Mouse (Mus musculus): ENCODE results near the gene Epha4. TPM values are rescaled to one million over a fixed set of nuclear protein-coding genes. Genes with fewer than 3 reads are reported as not detected.
A peak's percentile ranks its signal among the peaks of the same experiment; 100 is the strongest.

Epha4 gene
- polyA plus RNA-seq, 1 experiment from 2014 or later, result 59.5 TPM

DNA sequence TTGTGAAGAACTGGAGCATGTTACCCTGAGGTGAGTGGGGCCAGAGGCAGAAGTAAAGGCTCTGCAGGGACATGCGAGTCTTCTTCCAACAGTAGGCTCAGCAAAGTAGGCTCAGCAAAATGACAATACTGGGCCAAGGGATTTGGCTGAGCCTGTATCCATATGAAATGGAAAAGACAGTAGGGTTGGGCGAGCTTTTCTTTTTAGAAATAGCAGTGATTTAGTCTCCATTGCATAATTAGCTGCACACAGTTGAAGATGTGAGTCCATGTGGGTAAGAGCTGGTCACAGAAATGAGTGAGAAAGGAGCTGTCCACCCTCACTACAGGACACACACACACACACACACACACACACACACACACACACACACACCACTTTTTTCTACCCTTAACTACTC, 104.2 kb downstream of the Epha4 start:
- Histone ChIP-seq H3K4me2 (replicated peaks) (no peak overlapping the region), H3K36me3 (0 out of 2 replicates have a peak, but pooled peaks cover 3% of the 10 kb centered on the region), H3K9me3 (no peaks in the 10 kb centered on the region), H3K27ac (no peak overlapping the region), H3K27me3 (no peaks in the 10 kb centered on the region), H3K4me1 (peaks cover 23% of the 10 kb centered on the region), H3K9ac (no peak overlapping the region), H3K4me3 (no peak overlapping the region)
- no peak for ATAC-seq (ENCODE audit: low FRiP score, low read depth)
- WGBS, result 94% methylated on average over 2 of the region's 2 CpGs

DNA sequence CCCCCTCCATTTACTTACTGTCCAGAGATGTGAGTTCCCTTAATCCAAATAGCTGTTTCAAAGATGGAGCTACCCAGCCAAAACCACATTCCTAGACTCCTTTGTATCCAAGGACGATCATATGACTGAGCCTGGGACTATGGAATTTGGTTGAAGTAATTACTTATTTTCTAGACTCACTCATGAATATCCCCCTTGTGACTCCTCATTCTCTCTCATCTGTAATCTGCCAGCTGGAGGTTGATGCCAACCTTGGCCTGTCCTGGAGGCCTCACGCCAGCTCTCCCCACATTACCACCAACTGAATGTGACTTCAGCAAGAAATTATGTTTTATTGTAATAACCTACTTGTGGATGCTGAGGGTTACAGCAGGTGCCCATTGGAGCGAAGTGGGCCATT, 104.7 kb downstream of the Epha4 start:
- no peak for ATAC-seq (ENCODE audit: low FRiP score, low read depth)
- Histone ChIP-seq H3K4me1 (peaks cover 27% of the 10 kb centered on the region), H3K4me3 (no peak overlapping the region), H3K27me3 (no peaks in the 10 kb centered on the region), H3K36me3 (0 out of 2 replicates have a peak, but pooled peaks cover 3% of the 10 kb centered on the region), H3K9ac (no peak overlapping the region), H3K9me3 (no peaks in the 10 kb centered on the region), H3K4me2 (replicated peaks) (no peak overlapping the region), H3K27ac (no peak overlapping the region)
- 89% methylated on average over 3 of the region's 3 CpGs for WGBS

DNA sequence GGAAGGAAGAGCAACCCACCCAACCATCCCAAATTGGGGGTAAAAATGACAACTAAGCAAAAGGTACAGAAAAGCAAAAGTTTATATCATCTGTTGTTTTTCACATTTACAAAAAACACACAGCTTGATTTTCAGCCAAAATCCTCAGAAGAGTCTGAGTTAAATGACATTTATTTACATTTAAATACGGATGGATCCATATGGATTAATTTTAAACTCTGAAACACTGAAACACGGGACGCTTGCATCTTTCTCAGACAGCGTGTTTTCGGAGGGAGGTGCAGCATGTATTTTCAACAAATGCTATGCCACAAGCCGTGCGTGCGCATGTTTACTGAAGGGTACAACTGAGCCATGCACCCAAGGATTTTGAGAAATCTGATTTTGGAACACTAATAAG, 105.4 kb downstream of the Epha4 start:
- Histone ChIP-seq H3K9me3 (no peaks in the 10 kb centered on the region), H3K4me1 (peaks cover 34% of the 10 kb centered on the region), H3K4me3 (no peak overlapping the region), H3K4me2 (replicated peaks) (no peak overlapping the region), H3K27ac (no peak overlapping the region), H3K9ac (no peak overlapping the region), H3K36me3 (0 out of 2 replicates have a peak, but pooled peaks cover 3% of the 10 kb centered on the region), H3K27me3 (no peaks in the 10 kb centered on the region)
- no peak for ATAC-seq (ENCODE audit: low FRiP score, low read depth)
- 95% methylated on average over 8 of the region's 8 CpGs for WGBS

DNA sequence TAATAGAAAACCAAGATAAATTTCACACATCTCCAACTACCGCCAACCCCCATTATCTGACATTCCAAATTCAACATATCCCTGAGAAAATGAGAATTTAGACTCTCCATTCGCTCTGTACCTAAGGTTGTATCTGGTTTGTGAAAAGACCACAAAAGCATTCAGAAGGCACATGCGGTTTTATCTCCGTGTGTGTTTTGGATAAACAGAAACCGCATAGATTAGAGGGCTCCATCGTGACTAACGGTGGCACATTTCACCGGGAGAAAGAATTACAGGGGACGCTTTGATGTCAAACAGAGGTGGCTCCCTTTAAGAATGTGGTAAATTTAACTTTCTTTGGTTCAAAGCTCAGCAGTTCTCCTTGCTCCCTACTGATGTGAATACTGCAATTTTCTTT, 107.5 kb downstream of the Epha4 start:
- 25% methylated on average over 9 of the region's 9 CpGs for WGBS
- Histone ChIP-seq H3K4me3 (no peak overlapping the region), H3K4me1 (peaks cover 54% of the 10 kb centered on the region), H3K27ac (no peak overlapping the region), H3K9ac (no peak overlapping the region), H3K4me2 (replicated peaks) (no peak overlapping the region), H3K36me3 (0 out of 2 replicates have a peak, but pooled peaks cover 3% of the 10 kb centered on the region), H3K9me3 (no peaks in the 10 kb centered on the region), H3K27me3 (no peaks in the 10 kb centered on the region)
- no peak for ATAC-seq (ENCODE audit: low FRiP score, low read depth)

DNA sequence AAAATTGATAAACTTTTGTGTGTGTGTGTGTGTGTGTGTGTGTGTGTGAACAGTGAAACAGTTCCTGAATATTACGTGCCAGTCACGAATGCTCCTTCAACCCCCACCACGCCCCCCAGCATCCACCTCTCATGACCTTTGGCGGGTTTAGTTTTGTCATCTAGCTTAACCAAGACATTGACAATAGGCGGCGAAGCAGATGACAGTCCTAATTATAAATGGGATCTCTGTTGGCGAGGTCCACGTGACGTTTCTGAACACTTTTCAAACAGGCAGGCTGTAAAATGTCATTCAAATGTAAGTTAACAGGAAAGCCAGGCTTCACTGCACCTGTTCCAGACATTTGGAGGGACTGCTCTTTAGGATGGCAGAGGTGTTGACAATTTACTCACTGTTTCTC, 108.3 kb downstream of the Epha4 start:
- no peak overlapping the region for H3K4me3 ChIP-seq
- H3K9ac ChIP-seq, result no peak overlapping the region
- 67% methylated on average over 9 of the region's 9 CpGs for WGBS
- no peak overlapping the region for H3K4me2 ChIP-seq (replicated peaks)
- no peaks in the 10 kb centered on the region for H3K27me3 ChIP-seq
- H3K4me1 ChIP-seq, result peaks cover 58% of the 10 kb centered on the region
- H3K27ac ChIP-seq, result no peak overlapping the region
- H3K9me3 ChIP-seq, result no peaks in the 10 kb centered on the region
- H3K36me3 ChIP-seq, result 0 out of 2 replicates have a peak, but pooled peaks cover 3% of the 10 kb centered on the region
- no peak for ATAC-seq (ENCODE audit: low FRiP score, low read depth)

DNA sequence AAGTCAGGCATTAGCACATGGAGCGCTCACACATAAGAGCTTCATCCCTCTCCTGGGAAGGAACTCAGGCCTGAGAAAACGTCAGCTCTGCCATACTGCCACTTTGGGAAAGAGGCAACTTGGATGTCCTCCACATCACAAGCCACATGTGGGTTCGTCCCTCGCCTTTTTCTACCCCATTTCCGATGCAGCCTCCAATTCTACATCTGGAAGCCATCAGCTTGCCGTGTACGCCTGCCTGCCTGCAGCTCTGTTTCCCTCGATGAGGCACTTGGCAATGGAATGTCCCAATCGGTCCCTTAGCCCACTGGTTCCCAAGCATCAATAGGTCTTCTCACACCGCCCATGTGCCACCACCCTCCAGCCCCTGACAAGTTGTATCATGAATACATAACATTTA, 110.4 kb downstream of the Epha4 start:
- 31% methylated on average over 10 of the region's 10 CpGs for WGBS
- H3K4me3 ChIP-seq, result no peak overlapping the region
- peak overlapping the region; percentile 44; the same call in 1 of the 2 replicates for H3K27ac ChIP-seq
- H3K4me2 ChIP-seq (replicated peaks), result 0 out of 2 replicates have a peak overlapping the region, but pooled peaks have one; percentile 16
- peaks cover 60% of the 10 kb centered on the region for H3K4me1 ChIP-seq
- no peaks in the 10 kb centered on the region for H3K27me3 ChIP-seq
- H3K9ac ChIP-seq, result no peak overlapping the region
- no peak for ATAC-seq (ENCODE audit: low FRiP score, low read depth)
- H3K36me3 ChIP-seq, result peaks cover 2% of the 10 kb centered on the region; the same call in 1 of the 2 replicates
- H3K9me3 ChIP-seq, result no peaks in the 10 kb centered on the region

DNA sequence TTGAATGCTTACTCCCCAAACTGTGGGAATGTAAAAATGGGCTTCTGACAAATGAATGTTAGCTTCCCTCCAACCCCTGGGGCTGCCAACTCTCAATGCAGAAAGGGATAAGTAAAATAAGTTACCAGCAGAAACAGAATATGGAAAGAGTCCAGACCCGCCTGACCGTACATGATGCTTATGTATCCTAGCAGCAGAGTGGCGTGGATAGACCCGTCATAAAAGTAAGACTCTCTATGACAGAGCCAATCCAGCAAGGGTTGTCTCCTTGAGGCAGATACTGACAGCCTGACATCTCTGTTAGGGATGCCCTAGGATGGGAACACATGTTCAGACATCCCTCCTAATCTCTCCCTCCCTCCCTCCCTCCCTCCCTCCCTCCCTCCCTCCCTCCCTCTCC, 111.9 kb downstream of the Epha4 start:
- 54% methylated on average over 4 of the region's 4 CpGs for WGBS
- Histone ChIP-seq H3K36me3 (peaks cover 18% of the 10 kb centered on the region), H3K27me3 (no peaks in the 10 kb centered on the region), H3K9ac (no peak overlapping the region), H3K4me2 (replicated peaks) (no peak overlapping the region), H3K27ac (no peak overlapping the region), H3K9me3 (no peaks in the 10 kb centered on the region), H3K4me3 (no peak overlapping the region), H3K4me1 (peaks cover 53% of the 10 kb centered on the region)
- peak; percentile 21; the same call in 1 of the 2 replicates for ATAC-seq (ENCODE audit: low FRiP score, low read depth)

DNA sequence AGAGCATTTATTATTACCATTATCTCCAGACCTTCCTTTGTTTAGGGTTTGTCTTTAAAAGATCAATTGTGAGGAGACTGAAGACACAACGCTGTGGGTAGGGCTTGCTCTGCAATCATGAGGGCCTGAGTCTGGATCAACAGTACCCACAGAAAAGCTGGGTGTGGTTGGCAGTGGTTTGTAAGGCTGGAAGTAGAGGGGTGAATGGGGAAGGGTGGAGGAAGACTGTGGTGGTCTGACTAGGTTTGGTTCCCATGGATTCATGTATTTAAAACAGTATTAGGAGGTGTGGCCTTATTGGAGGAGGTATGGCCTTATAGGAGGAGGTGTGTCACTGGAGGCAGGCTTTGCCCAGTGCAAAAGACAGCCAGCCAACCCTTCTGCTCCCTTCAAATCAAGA, 113.4 kb downstream of the Epha4 start:
- WGBS, result 83% methylated on average over 1 of the region's 1 CpGs
- Histone ChIP-seq H3K27me3 (no peaks in the 10 kb centered on the region), H3K4me3 (no peak overlapping the region), H3K27ac (no peak overlapping the region), H3K36me3 (peaks cover 29% of the 10 kb centered on the region), H3K9me3 (no peaks in the 10 kb centered on the region), H3K4me1 (peaks cover 41% of the 10 kb centered on the region), H3K4me2 (replicated peaks) (no peak overlapping the region), H3K9ac (no peak overlapping the region)
- no peak for ATAC-seq (ENCODE audit: low FRiP score, low read depth)

DNA sequence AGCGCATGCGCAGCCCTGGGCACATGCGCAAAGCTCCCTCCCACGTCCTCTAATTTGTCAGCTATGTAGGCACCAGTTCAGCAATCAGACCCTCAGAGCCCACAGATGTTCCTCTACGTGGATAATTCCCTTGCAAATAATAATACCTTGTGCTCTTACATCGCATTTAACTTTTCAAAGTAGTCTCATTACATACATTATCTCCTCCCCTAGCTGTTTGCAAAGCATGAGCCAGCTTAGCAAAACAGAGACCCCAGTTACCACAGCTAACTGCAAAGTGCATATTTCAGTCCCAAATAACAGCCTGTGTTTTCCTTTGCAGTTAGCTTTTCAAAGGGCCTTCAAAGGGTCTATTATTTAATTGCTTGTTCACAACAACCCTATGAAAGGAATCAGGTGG, 123.3 kb downstream of the Epha4 start:
- ATAC-seq (ENCODE audit: low FRiP score, low read depth), result no peak
- Histone ChIP-seq H3K27me3 (no peaks in the 10 kb centered on the region), H3K4me1 (peaks cover 34% of the 10 kb centered on the region), H3K4me3 (no peak overlapping the region), H3K4me2 (replicated peaks) (no peak overlapping the region), H3K9ac (no peak overlapping the region), H3K27ac (no peak overlapping the region), H3K9me3 (no peaks in the 10 kb centered on the region), H3K36me3 (peaks cover 36% of the 10 kb centered on the region)
- 74% methylated on average over 6 of the region's 6 CpGs for WGBS

DNA sequence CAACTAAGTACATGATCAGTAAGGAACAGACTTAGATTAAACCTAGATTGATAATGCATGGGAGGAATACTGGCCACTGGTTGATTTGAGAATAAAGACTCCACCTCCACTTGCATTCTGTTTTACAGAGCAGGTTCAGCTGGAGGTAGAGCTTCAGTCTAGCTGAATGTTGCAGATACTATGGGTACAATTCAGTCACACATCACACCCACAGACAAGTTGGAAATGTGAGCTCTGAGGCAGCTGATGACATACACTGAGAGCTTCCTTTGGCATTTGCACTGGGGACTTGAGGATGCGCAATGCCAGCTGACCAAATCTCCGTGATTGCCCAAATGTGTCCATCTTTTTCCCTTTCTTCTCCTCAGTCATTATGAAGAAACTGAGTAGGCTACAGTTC, 125.8 kb downstream of the Epha4 start:
- Histone ChIP-seq H3K4me3 (no peak overlapping the region), H3K9me3 (no peaks in the 10 kb centered on the region), H3K4me2 (replicated peaks) (no peak overlapping the region), H3K36me3 (peaks cover 34% of the 10 kb centered on the region), H3K4me1 (peaks cover 49% of the 10 kb centered on the region), H3K27me3 (no peaks in the 10 kb centered on the region), H3K27ac (no peak overlapping the region), H3K9ac (no peak overlapping the region)
- whole genome bisulfite sequencing, result 94% methylated on average over 2 of the region's 2 CpGs
- no peak for ATAC-seq (ENCODE audit: low FRiP score, low read depth)

DNA sequence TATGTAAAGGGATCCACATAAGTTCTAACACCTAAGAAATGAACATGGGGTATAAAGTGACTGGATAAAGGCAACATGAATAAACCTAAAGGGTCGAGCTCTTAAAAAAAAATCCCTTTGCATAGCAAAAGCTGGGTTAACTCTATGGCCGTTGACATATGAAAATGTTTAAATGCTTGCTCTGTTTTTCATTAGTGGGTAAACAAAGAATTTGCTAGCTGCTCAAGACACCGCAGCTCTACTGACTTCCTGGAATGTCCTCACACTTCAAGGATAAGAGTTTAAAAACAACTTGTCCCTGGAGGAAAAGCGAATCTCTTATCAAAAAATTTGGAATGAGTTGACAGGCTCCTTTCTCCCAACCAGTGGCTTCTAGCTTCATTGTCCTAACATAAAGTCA, 126.3 kb downstream of the Epha4 start:
- no peaks in the 10 kb centered on the region for H3K9me3 ChIP-seq
- no peak overlapping the region for H3K9ac ChIP-seq
- peaks cover 35% of the 10 kb centered on the region for H3K36me3 ChIP-seq
- no peak overlapping the region for H3K27ac ChIP-seq
- 30% methylated on average over 4 of the region's 4 CpGs for WGBS
- H3K27me3 ChIP-seq, result no peaks in the 10 kb centered on the region
- peaks cover 45% of the 10 kb centered on the region for H3K4me1 ChIP-seq
- H3K4me3 ChIP-seq, result no peak overlapping the region
- H3K4me2 ChIP-seq (replicated peaks), result no peak overlapping the region
- no peak for ATAC-seq (ENCODE audit: low FRiP score, low read depth)

DNA sequence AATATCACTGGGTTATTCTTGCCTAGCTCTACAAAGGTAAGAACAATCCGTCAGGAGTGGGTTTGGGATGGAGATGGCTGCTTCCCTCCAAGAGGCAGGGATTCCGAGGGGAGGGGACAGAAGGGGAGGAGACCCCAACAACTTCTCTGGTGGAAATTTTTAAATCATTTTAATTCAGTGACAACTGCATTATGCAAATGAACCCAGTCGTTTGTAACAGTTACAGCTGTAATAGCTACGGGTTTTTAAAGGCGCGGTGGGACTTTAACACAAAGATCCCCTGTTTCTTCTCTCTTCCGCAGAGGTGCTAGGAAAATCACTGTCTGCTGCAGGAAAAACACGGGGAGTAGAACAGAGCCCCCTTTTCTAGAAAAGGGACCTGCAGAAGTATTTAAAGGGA, 129.3 kb downstream of the Epha4 start:
- peaks cover 45% of the 10 kb centered on the region for H3K4me1 ChIP-seq
- no peak for ATAC-seq (ENCODE audit: low FRiP score, low read depth)
- WGBS, result 65% methylated on average over 8 of the region's 8 CpGs
- H3K36me3 ChIP-seq, result peaks cover 50% of the 10 kb centered on the region
- no peaks in the 10 kb centered on the region for H3K9me3 ChIP-seq
- no peak overlapping the region for H3K27ac ChIP-seq
- no peak overlapping the region for H3K4me2 ChIP-seq (replicated peaks)
- no peak overlapping the region for H3K9ac ChIP-seq
- H3K4me3 ChIP-seq, result no peak overlapping the region
- H3K27me3 ChIP-seq, result no peaks in the 10 kb centered on the region

DNA sequence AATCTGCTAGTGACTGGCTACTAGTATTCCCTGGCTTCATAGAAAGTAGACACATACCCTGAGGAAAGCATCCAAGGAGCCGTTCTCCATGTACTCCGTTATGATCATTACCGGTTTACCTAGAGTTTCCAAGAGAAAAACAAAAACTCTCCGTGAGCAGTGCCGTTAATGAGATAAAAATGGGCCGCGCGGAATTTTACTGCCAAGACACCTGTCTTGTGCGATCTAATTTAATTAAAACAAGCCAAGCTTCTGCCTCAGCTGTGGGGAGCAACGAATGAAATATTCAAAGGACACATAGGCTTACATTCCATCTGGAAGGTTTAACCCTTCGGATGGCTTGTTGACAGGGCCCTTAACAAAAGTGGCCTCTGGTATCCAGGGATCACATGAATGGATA, 131.4 kb downstream of the Epha4 start:
- H3K27me3 ChIP-seq, result no peaks in the 10 kb centered on the region
- no peaks in the 10 kb centered on the region for H3K9me3 ChIP-seq
- no peak overlapping the region for H3K9ac ChIP-seq
- peaks cover 69% of the 10 kb centered on the region for H3K36me3 ChIP-seq
- 64% methylated on average over 11 of the region's 11 CpGs for WGBS
- no peak for ATAC-seq (ENCODE audit: low FRiP score, low read depth)
- H3K27ac ChIP-seq, result no peak overlapping the region
- no peak overlapping the region for H3K4me3 ChIP-seq
- H3K4me1 ChIP-seq, result peaks cover 33% of the 10 kb centered on the region
- no peak overlapping the region for H3K4me2 ChIP-seq (replicated peaks)
